Mouse (Mus musculus) A20 (cell line): ENCODE data around the gene Knop1.
A peak's percentile ranks its signal among the peaks of the same experiment; 100 is the strongest.

Source experiments
- DNase-seq: peaks from one replicate; pipeline ENCODE4 v3.0.0-alpha.2; 2011; ENCODE audit warnings: low read depth, low spot score

Gene Knop1

GRCm38 (mm10) chr7:118855877-118856304 is at the start of gene Knop1:
TSS of gene Knop1 (minus strand) at chr7:118856254.
- DNase-seq = no peak

GRCm38 (mm10) chr7:118904530-118904929 is 48.5 kb upstream of the Knop1 start:
- no peak for DNase-seq

DNA sequence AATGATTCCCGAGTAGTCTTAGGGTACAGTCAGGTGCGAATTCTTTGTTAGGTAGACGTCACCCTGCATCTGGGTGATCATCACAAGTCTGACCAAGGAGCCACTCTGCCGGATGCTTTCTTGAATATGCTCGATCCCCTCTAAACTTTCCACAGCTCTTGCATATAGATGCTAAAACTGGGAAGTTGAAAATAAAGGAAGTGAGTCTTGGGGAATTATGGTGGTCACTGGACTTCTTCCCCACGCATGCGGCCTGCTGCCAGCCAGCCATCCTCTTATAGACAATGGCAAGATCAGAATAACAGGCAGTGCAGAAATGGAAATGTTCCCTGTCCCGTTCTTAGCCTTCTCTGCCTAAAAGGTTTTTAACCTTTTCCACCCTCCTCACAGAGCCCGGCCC is 47.8 kb upstream of the Knop1 start:
- no peak for DNase-seq

DNA sequence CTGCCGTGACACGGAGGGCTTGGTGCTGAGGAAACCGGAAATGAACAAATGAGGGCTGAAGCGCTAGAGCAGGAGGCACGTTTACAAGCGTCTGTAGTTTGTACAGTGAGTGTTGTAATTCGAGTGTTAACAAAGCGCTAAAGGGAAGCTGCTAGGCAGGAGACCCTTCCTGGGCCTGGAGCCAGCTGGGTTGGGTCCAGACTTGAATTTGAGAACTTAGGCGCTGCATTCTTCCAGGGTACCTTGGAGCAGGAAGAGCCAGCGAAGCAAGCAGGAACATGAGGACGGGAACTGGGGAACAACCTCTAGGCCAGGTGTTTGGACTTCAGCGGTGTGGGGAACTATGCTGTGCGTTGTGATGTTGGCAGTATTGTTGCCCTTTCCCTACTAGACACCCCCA is 46.9 kb upstream of the Knop1 start:
- no peak for DNase-seq

GRCm38 (mm10) chr7:118900090-118900489 is 44.0 kb upstream of the Knop1 start:
- no peak for DNase-seq

- no peak for DNase-seq
Measured at GRCm38 (mm10) chr7:118898063-118898462, 42.0 kb upstream of the Knop1 start.

GRCm38 (mm10) chr7:118895469-118896450 is 39.7 kb upstream of the Knop1 start:
- no peak for DNase-seq

GRCm38 (mm10) chr7:118889046-118889680 is 33.1 kb upstream of the Knop1 start:
- no peak for DNase-seq

- DNase-seq = no peak
Measured at GRCm38 (mm10) chr7:118887303-118888055, 31.4 kb upstream of the Knop1 start.

- no peak for DNase-seq
Measured at GRCm38 (mm10) chr7:118884969-118885368, 28.9 kb upstream of the Knop1 start.

DNA sequence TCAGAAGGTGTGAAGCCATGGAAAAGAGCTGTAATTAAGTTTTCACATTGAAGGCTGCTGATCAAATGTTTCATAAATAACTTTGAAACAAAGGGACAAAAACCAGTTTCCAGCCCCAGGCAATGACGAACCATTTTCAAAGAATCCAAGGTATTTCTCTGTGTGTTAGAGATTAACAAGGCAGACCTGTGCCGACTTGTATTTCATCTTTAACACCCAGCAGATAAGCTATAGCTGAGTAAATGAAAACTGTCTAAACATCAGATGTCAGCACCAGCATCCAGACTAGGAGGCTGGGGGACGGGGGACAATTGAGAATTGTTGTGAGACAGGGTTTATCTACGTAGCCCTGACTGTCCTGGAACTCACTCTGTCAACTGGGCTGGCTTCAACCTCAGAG is 27.9 kb upstream of the Knop1 start:
- no peak for DNase-seq

DNA sequence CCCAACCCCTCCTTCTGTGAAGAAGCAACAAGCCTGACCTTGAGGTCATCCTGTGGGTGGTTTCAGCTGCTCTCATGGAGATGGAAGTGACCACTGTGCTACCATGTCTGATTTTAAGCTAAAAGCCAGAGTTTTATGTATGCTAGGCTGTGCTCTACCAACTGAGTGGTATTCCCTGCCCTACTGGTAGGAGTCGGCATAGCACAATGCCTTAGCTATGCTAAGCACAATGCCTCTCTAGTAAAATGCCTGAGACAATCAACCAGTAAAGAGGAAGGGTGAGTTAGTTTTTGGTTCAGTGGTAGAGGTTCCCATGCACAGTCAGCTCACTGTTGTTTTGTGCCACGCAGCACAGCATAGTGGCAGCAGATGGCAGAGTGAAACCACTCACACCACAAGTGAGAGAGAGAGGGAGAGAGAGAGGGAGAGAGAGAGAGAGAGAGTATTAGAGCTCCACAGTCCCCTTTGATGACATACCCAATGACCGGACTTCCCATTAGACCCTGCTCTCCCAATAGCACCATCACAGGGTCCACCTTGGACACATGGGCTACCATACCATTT is 23.5 kb upstream of the Knop1 start:
- no peak for DNase-seq

GRCm38 (mm10) chr7:118865362-118865761 is 9.3 kb upstream of the Knop1 start:
- DNase-seq = peak; percentile 18

GRCm38 (mm10) chr7:118858640-118859039 is 2.6 kb upstream of the Knop1 start:
- no peak for DNase-seq

GRCm38 (mm10) chr7:118855171-118855876 is 730 bp downstream of the Knop1 start, which contains the start of gene Iqck:
TSS of gene Iqck (plus strand) at chr7:118855752.
- peak; percentile 92 for DNase-seq

- peak; percentile 22 for DNase-seq
Measured at GRCm38 (mm10) chr7:118854606-118855005, 1.4 kb downstream of the Knop1 start.

- DNase-seq = no peak
Measured at GRCm38 (mm10) chr7:118852611-118853010, 3.4 kb downstream of the Knop1 start.

GRCm38 (mm10) chr7:118851571-118851970 is 4.5 kb downstream of the Knop1 start:
- no peak for DNase-seq

DNA sequence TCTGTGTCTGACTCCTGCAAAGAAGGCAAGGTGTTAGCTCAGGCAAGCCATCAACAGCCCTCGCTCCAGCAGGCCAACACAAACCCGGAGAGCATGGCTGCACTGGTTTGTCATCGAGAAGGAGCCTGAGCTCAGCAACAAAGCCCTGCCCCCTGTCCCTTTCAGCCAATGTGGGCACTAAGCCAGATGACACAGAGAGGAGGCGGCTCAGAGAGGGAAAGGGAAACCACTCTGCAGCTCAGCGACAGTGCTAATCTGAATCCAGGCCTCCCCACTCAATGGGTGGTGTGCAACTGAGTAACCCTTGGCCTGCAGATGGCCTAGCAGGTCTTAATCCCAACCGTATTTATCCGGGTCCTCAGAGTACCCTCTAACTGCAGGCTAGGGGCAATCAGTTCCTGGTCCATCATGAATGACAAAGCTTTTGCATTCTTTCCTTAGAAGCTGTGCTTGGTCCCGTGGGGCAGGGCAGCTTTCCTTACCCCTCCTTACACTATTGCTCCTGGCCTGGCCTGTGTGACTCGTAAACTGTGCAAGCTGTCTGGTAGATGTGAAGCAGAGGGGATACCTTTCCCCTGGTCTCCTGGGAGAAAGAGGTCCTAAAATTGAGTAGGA is 5.3 kb downstream of the Knop1 start:
- DNase-seq = no peak

DNA sequence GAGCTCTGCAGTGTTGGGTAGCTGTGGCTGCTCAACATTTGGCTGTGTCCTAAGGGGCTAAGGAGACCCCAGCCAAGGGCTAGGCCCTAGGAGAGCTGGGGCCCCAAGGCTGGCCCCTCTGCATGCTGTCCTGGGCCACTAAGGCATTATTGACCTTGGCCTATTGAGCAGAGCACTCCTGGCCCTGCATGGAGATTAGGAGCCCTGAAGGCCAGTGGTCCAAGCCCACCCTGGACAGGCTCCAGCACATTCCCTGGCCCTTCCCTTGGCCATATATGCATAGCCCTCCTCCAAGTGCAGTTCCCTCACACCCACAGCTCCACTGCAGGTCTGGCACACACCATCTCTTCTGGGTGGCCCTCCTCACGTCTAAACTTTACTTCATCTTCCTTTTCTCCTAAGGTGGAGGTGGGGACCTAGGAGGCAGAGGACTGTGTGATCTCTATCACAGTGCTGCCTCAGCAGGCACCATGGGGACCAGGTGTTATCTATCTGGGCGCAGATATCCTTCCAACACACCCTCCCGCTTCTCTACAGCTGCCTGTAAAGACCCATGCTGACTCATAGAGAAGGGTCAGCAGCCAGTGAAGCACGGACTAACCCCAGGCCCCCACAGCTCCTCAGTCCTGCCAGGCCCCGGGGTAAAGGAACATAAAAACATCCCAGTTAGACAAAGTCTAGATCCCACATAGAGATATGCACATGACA is 6.4 kb downstream of the Knop1 start:
- DNase-seq = no peak
